Mouse (Mus musculus) lung, postnatal 0 days (tissue): ENCODE data around the gene Kif26a. TPM values are rescaled to one million over a fixed set of nuclear protein-coding genes. Genes with fewer than 3 reads are reported as not detected.

Source experiments
- ATAC-seq: fragments of 200-750 bp; cut with Nextera tagmentation; 2 replicates; pipeline ENCODE4 v1.8.0; 2017; ENCODE audit warnings: moderate library complexity
- DNase-seq: peaks from one replicate; pipeline ENCODE4 v3.0.0-alpha.2; 2016; ENCODE audit warnings: low spot score
- H3K27ac ChIP-seq: fragments of 300-500 bp; sonication (generic); 2 replicates; pipeline ENCODE4 v1.5.1; 2014; ENCODE audit warnings: antibody characterized with exemption, mild to moderate bottlenecking, low read length, mixed read lengths
- H3K27me3 ChIP-seq: fragments of 300-500 bp; sonication (generic); replicated peaks from 2 replicates; pipeline ENCODE4 v1.6.1; 2014; ENCODE audit warnings: low read length, mixed read lengths; ENCODE audit not compliant: insufficient read depth
- H3K36me3 ChIP-seq: fragments of 300-500 bp; sonication (generic); 2 replicates; pipeline ENCODE4 v1.6.1; 2014; ENCODE audit warnings: low read length, mixed read lengths; ENCODE audit not compliant: insufficient read depth
- H3K4me1 ChIP-seq: fragments of 300-500 bp; sonication (generic); 2 replicates; pipeline ENCODE4 v1.6.1; 2014; ENCODE audit warnings: antibody characterized with exemption, low read depth, low read length, mixed read lengths; ENCODE audit not compliant: insufficient read depth
- H3K4me2 ChIP-seq: fragments of 300-500 bp; sonication (generic); replicated peaks from 2 replicates; pipeline ENCODE4 v1.6.1; 2014; ENCODE audit warnings: low read depth, mild to moderate bottlenecking, low read length, moderate library complexity, mixed read lengths
- H3K4me3 ChIP-seq: fragments of 300-500 bp; sonication (generic); 2 replicates; pipeline ENCODE4 v1.5.1; 2014; ENCODE audit warnings: low read depth, low read length
- H3K9ac ChIP-seq: fragments of 300-500 bp; sonication (generic); replicated peaks from 2 replicates; pipeline ENCODE4 v1.6.1; 2014; ENCODE audit warnings: low read depth, mild to moderate bottlenecking
- H3K9me3 ChIP-seq: fragments of 300-500 bp; sonication (generic); 2 replicates; pipeline ENCODE4 v1.6.1; 2016; ENCODE audit warnings: low read length, mixed read lengths
- CTCF ChIP-seq: IDR thresholded peaks from 2 replicates; pipeline ENCODE4 v1.5.1; 2016; ENCODE audit warnings: antibody characterized with exemption, mild to moderate bottlenecking
- EP300 ChIP-seq: IDR thresholded peaks from 2 replicates; pipeline ENCODE4 v1.6.1; 2016; ENCODE audit warnings: antibody characterized with exemption, mild to moderate bottlenecking, control low read depth
- WGBS: fragments of 180-500 bp; shearing (Covaris S2); extraction: QIAGEN DNeasy Blood & Tissue Kit; methylation state at CpG from one replicate; pipeline ENCODE4 v1.1.7; 2014; 5-methylcytosine and 5-hydroxymethylcytosine counted together
- polyA plus RNA-seq: library from polyadenylated mRNA; unstranded; fragments of >200 nt; fragmentation: Nextera tagmentation; extraction: Ambion mirVana; gene quantifications from 2 replicates; pipeline ENCODE4 v1.2.1, GENCODE M21; 2015

Kif26a gene
- polyA plus RNA-seq, 1 experiment from 2014 or later: 2.9 TPM

DNA sequence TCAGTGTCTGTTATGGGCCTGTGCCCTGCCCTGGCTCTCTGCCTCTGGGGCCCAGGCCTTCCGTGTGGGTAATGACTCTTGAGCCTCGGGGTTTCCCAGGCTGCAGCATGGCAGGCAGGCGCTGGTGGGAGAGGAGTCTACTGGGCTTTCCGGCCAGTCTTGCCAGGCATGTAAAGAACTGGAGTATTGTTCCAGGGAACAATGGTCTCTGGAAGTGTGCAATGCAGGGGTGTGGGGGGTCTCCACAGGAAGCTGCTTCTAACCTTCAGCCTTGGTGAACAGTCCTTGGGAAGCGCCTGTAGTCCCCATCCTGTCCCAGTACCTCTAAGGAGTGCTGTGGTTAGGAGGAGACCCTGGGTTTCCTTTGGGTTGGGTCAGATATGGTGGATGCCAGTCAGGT is 1.4 kb downstream of the Kif26a start:
- Histone ChIP-seq H3K9ac (no peak overlapping the region), H3K9me3 (no peaks in the 10 kb centered on the region), H3K27me3 (peaks cover 33% of the 10 kb centered on the region), H3K36me3 (no peaks in the 10 kb centered on the region), H3K4me2 (peak overlapping the region; percentile 64), H3K4me3 (peak overlapping the region; percentile 46; the same call in 1 of the 2 replicates), H3K4me1 (peaks cover 16% of the 10 kb centered on the region), H3K27ac (peak overlapping the region; percentile 69)
- ATAC-seq (peak; percentile 23), DNase-seq (peak; percentile 51)
- TF ChIP-seq EP300 (no peak), CTCF (no peak)
- 33% methylated on average over 5 of the region's 5 CpGs for WGBS

DNA sequence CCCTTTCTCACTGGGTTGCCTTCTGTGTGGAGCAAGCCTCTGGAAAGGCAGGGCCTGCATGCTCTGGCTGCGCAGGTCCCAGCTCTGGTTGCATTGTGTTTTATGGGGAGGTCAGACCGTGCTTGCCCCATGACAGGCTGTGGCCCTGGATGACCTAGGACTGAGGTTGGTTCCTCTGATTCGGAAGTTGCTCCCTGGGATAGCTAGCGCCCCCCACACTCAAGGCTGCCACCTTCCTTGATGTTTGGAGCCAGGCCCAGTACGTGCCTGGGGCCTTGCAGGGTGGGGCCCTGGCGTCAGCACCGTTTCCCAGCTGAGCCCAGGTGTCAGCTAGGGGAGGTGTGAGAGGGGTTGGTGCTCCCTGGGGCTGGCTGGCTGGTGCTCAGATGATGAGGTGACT is 4.0 kb downstream of the Kif26a start:
- DNase-seq: no peak
- Histone ChIP-seq H3K9ac (0 out of 2 replicates have a peak overlapping the region, but pooled peaks have one; percentile 12), H3K9me3 (no peaks in the 10 kb centered on the region), H3K36me3 (no peaks in the 10 kb centered on the region), H3K27ac (peak overlapping the region; percentile 72), H3K4me2 (peak overlapping the region; percentile 6; the same call in 1 of the 2 replicates), H3K4me1 (peaks cover 16% of the 10 kb centered on the region), H3K27me3 (peaks cover 7% of the 10 kb centered on the region), H3K4me3 (no peak overlapping the region)
- peak; percentile 4 for TF ChIP-seq CTCF
- TF ChIP-seq EP300: no peak
- WGBS: 33% methylated on average over 7 of the region's 7 CpGs
- ATAC-seq: peak; percentile 51

DNA sequence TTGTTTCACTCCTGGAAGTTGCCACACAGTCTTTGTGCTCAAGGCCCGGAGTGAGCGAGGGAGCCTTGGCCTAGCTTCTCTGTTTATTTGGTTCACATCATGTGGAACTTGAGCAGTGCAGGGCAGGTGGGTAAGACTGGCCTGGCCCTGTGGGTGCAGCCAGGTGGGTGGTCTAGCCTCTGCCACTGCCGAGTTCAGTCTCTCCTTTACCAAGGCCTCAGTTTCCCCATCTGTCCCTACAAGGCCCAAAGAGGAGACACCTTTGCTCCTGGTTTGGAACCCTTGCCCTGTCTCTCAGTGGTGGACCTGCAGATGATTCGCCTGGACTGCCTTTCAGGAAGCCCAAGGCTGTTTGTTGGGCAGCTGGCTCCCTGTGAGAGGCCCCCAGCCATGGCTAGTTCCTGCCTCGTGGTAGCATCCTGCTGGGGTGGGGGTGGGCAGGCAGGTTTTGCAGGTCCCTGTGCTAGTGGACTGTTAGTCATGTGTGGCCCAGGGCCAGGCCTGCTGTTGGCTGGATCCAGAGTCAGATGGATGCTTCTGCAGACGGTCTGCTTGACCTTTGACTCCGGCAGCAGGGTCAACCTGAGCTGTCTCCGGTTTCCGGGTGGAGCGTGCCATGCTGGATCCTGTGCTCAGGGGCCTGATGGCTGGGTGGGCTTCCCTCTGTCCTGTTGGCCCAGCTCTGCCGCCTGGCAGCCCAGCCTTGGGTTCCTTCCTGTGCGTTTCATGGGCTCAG is 5.4 kb downstream of the Kif26a start:
- ATAC-seq (no peak), DNase-seq (peak; percentile 45)
- no peaks in the 10 kb centered on the region for H3K36me3 ChIP-seq
- no peak overlapping the region for H3K9ac ChIP-seq
- TF ChIP-seq EP300 (no peak), CTCF (no peak)
- H3K9me3 ChIP-seq: no peaks in the 10 kb centered on the region
- H3K4me2 ChIP-seq: no peak overlapping the region
- H3K27ac ChIP-seq: peak overlapping the region; percentile 72
- no peaks in the 10 kb centered on the region; the same call in 1 of the 2 replicates for H3K27me3 ChIP-seq
- no peak overlapping the region for H3K4me3 ChIP-seq
- peaks cover 10% of the 10 kb centered on the region for H3K4me1 ChIP-seq
- 31% methylated on average over 11 of the region's 12 CpGs for WGBS

- Histone ChIP-seq H3K36me3 (no peaks in the 10 kb centered on the region), H3K27ac (peak overlapping the region; percentile 72; the same call in 1 of the 2 replicates), H3K27me3 (no peaks in the 10 kb centered on the region; the same call in 1 of the 2 replicates), H3K9ac (no peak overlapping the region), H3K4me2 (no peak overlapping the region), H3K4me3 (no peak overlapping the region), H3K4me1 (peaks cover 10% of the 10 kb centered on the region; the same call in 1 of the 2 replicates), H3K9me3 (no peaks in the 10 kb centered on the region)
- no peak for ATAC-seq
- no peak for DNase-seq
- 46% methylated on average over 6 of the region's 6 CpGs for WGBS
- TF ChIP-seq CTCF (no peak), EP300 (no peak)
Observed at GRCm38 (mm10) chr12:112151980-112152362, 6.0 kb downstream of the Kif26a start.

DNA sequence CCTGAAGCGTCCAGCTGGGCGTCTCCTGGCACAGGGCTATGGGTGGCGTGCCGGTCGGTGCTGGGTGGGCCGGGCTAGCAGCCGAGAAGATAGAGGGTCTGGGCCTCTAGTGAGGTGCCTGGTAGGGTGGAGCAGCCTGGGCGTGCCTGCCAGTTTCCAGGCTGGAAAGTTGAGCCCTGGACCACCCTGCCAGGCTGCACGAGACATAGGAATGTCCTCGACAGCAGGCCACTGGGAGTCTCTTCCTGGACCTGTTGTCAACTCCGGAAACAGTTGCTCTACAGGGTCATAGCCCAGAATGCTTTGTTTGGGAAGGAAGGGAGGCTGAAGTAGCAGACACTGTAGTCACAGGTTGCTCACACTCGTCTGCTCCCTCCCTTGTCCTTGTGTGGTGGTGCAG is 7.6 kb downstream of the Kif26a start:
- H3K27me3 ChIP-seq: no peaks in the 10 kb centered on the region
- TF ChIP-seq CTCF (peak; percentile 25), EP300 (peak; percentile 70)
- DNase-seq: peak; percentile 52
- ATAC-seq: peak; percentile 59
- H3K4me2 ChIP-seq: no peak overlapping the region
- H3K27ac ChIP-seq: peak overlapping the region; percentile 82; the same call in 1 of the 2 replicates
- H3K36me3 ChIP-seq: no peaks in the 10 kb centered on the region
- H3K9ac ChIP-seq: no peak overlapping the region
- peaks cover 10% of the 10 kb centered on the region; the same call in 1 of the 2 replicates for H3K4me1 ChIP-seq
- H3K9me3 ChIP-seq: no peaks in the 10 kb centered on the region
- H3K4me3 ChIP-seq: no peak overlapping the region
- 58% methylated on average over 12 of the region's 12 CpGs for WGBS

- Histone ChIP-seq H3K27me3 (no peaks in the 10 kb centered on the region), H3K36me3 (no peaks in the 10 kb centered on the region), H3K4me2 (no peak overlapping the region), H3K4me3 (no peak overlapping the region), H3K4me1 (peaks cover 10% of the 10 kb centered on the region; the same call in 1 of the 2 replicates), H3K9ac (no peak overlapping the region), H3K9me3 (no peaks in the 10 kb centered on the region), H3K27ac (peak overlapping the region; percentile 82)
- ATAC-seq (no peak), DNase-seq (no peak)
- WGBS: 49% methylated on average over 5 of the region's 5 CpGs
- no peak for TF ChIP-seq CTCF
- TF ChIP-seq EP300: no peak
Observed at GRCm38 (mm10) chr12:112154476-112154875, 8.5 kb downstream of the Kif26a start.
